Mouse (Mus musculus) T-helper 1 cell (primary cell): ENCODE measurements at regions not wholly inside any gene's neighbourhood (a gene's known extent, or its start where the extent isn't known, plus 50 kb on each side); places are given as distances from the start of the nearest gene placed in this dataset.

ENCODE experiments used
- in situ Hi-C: fragments of 300-600 bp; cut with MboI, MseI; formaldehyde crosslinking; loops from one replicate; pipeline ENCODE4 v1.15.1; 2025; ENCODE audit warnings: high pct_unique_total_duplicates

- in situ Hi-C loops: no loop called here
Observed at GRCm38 (mm10) chr17:4198001-4198400, 501.9 kb upstream of the Nox3 start.

GRCm38 (mm10) chr17:4199698-4200153, 503.7 kb upstream of the Nox3 start:
- in situ Hi-C loops: no loop called here

DNA sequence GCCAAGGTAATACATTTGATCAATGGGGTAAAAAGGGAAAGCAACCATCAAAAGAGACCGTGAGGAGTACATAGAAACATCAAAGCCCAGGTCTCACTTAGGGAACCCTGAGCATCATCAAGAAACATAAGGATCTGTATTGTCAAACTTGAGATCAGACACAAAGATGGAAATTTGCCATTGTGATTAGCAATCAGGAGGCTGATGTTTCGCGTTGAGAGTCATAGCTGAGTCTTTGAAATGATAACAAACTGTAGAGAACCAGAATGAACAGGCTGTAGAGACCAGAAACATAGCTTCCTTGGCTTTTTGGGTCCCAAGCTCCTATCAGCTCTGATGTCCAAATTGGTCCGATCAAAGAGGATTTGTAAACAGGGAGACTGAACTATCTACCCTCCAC, 505.2 kb upstream of the Nox3 start:
- in situ Hi-C loops: no loop called here

GRCm38 (mm10) chr17:4208142-4208925, 512.3 kb upstream of the Nox3 start:
- in situ Hi-C loops: no loop called here

DNA sequence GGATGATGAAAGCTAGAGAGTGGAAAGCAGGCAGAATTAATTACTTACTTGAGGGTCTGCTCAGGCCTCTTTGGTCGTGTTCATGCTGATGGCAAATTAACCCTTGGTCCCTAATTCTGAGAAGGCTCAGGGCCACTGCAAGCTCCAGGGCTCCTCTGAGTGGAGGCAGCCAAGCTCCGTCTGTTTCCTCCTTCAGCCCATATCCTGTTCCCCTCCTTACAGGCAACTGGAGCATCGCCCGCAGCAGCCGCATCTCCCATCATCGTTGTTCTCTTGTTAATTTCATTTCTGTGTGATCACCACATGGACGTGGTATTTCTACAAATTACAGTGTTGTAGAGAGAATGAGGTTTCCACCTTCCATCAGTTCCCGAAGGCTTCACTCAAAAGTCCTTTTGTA, 513.6 kb upstream of the Nox3 start:
- in situ Hi-C loops: no loop called here

DNA sequence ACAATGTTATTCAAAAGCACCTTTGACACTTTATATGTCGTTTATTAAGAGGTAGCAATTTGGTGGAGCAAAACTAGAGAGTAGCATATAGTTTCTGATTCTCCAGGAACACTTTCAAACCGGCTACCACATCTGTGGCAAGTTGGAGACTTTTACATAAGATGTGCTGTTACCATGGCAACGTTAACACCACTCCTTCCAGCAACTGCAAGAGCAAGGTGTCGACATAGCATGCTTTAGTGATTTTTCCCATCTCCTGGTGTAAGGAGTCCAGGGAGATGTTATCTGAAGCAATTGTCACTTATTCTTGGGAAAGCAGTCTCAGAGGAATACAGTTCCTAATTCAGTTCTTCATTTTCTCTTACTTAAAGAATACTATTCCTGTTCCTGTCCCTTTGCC, 516.5 kb upstream of the Nox3 start:
- in situ Hi-C loops: no loop called here

DNA sequence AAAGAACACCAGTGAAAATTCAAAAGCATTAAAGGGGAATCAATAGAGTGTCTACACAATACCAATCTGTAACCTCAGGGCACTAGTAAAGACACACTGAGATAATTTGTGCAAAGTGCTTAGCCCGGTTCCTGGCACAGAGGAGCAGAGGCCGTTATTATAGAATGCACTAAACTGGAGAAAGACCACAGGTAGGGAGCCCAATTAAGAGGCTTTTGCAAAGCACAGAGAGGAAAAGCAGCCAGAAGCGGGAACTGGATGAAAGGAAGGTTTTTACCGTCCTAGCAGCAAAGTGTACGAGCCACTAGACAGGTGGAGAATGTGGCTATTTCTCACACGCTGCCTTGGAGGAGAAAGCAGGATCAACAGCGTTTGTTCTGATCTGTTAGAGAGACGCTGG, 518.9 kb upstream of the Nox3 start:
- in situ Hi-C loops: no loop called here

GRCm38 (mm10) chr17:4216203-4216602, 520.1 kb upstream of the Nox3 start:
- in situ Hi-C loops: no loop called here

DNA sequence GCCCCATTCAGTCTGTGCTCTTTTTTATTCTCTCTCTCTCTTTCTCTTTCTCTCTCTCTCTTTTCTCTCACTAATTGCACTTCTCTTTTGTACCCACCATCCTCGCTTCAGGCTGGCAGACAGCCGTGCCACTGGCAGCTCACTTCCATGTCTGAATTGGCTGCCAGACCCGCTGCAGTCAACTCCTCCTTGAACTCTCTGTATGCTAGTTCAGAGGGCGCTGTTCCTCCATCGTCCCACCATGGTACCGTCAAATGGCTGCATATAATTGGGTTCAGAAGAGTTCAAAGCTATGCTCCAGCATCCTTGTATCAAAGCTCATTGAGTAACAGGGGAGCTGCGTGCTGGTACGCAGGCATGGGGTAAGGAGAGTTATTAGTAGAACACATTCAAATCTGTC, 520.7 kb upstream of the Nox3 start:
- in situ Hi-C loops: no loop called here

GRCm38 (mm10) chr17:4220661-4221360, 524.8 kb upstream of the Nox3 start:
- in situ Hi-C loops: no loop called here

DNA sequence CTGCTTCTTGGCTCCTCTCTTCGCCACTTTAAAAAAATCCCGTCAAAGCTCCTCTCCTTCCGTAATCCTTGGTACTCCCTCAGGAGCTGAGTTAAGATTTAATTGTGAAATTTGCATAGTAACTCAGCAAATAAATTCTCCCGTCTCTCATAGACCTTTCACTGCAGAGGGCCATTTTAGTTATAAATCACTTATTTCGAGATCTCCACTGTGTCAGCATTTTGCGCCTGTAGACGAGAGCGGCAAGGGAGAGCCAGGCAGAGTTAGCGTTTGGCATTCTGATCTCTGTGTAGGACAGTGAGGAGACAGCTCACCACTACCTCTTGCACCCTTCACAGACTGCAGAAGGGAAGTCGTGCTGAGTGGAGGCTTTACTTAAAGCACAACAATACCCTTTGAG, 531.8 kb upstream of the Nox3 start:
- in situ Hi-C loops: no loop called here

DNA sequence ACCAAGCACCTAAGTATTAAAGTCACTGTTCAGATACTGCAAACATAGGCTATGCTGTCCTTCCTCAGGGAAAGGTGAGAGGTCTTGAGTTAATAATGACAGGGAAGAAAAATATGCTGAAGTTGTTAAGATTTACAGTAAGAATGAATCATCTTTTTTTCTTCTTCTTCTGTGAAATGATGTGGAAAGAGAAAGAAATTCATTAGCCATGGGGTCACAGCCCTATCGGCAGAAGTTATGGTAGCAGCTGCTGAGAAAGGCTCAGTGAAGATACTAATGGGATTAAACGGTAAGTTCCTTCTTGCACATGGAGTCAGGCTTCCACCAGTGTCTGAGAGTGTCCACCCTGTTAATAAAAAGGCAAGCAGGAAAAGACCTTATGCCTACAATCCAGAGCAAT, 533.9 kb upstream of the Nox3 start:
- in situ Hi-C loops: no loop called here

DNA sequence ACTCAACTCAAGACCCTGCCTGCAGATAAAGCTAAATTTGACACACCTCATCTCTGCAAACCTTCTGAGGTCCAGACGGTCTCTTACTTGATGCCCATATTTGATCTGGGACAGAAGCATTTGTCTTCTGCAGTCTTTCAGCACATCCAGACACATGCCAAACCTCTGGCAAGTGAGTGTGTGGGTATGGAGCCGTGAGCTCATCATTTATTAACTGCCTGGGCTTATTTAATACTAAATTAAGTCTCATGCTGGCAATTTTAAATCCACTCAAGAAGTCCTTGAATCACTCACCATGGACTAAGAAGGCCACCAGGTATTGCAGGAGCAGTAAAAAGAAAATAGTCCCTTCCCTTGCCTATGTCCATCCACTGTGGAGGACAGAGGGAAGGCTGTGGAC, 554.4 kb upstream of the Nox3 start:
- in situ Hi-C loops: no loop called here

GRCm38 (mm10) chr17:4265471-4265870, 569.4 kb upstream of the Nox3 start:
- in situ Hi-C loops: no loop called here

DNA sequence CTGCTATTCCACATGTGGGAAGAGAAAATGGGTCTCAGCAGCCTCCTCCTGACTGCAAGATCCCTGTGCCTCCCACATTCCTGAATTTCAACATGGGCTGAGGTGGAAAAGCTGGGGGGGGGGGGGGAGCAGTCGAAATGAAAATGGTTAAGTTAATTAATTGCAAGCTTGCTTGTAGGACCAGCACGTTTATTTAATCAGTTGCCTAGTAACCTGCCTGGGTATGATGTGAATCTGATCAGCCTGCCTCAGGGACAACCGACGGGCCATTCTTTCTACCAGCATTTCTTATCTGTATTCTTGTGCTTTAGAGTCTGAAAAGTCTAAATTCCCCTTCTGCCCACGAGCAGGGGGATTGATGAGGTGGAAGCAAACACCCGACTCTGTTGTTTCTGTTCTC, 569.9 kb upstream of the Nox3 start:
- in situ Hi-C loops: no loop called here

GRCm38 (mm10) chr17:4266487-4266886, 570.4 kb upstream of the Nox3 start:
- in situ Hi-C loops: no loop called here

DNA sequence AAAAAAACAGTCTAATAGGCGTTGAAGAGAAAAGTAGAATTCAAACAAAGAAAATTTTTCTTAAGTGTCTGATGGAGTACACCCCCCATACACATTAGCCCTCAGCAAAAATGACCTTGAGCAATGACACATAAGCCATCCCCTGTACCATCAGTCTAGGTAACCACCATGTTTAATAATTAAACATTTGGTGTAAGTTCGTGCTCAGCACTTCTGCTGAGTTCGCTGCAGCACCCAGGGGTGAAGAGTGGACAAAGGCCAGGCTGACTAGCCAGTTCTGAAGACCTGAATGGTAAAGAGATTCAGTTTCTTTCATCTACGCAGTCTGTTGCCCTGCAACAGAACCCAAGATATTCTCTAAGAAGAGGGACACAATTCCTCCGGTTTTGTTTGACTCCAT, 572.3 kb upstream of the Nox3 start:
- in situ Hi-C loops: no loop called here

GRCm38 (mm10) chr17:4272456-4272855, 576.4 kb upstream of the Nox3 start:
- in situ Hi-C loops: no loop called here

GRCm38 (mm10) chr17:4276722-4277121, 580.7 kb upstream of the Nox3 start:
- in situ Hi-C loops: no loop called here

GRCm38 (mm10) chr17:4278239-4278827, 582.3 kb upstream of the Nox3 start:
- in situ Hi-C loops: no loop called here

DNA sequence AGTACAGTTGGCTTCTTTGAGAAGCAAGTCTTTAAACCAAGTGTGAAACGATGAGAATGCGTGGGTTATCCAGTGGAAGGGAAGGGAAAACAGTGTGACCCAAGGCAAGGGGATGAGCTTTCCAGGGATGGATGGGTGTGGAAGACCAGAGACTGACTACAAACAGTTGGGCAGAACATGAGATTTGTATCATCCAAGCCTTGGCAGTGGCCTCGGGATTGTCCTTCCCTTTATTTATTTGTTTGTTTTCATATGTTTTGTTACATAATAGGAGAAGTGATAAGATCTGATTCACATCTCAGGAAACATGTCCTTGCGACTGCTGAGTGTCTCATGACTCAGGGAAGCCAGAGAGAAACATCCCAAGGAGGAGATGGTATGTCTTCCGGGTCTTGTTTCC, 585.4 kb upstream of the Nox3 start:
- in situ Hi-C loops: no loop called here

GRCm38 (mm10) chr17:4291418-4291817, 595.4 kb upstream of the Nox3 start:
- in situ Hi-C loops: no loop called here
